Mouse (Mus musculus) kidney, embryonic 14.5 days (tissue): ENCODE measurements around the gene Popdc3. TPM values are rescaled to one million over a fixed set of nuclear protein-coding genes. Genes with fewer than 3 reads are reported as not detected.
A peak's percentile ranks its signal among the peaks of the same experiment; 100 is the strongest.

ENCODE experiments used
- ATAC-seq: fragments of 200-750 bp; cut with Nextera tagmentation; 2 replicates; pipeline ENCODE4 v1.8.0; 2017; ENCODE audit warnings: moderate number of reproducible peaks, mild to moderate bottlenecking, moderate TSS enrichment, moderate library complexity; ENCODE audit not compliant: low FRiP score, low TSS enrichment
- H3K27ac ChIP-seq: fragments of 300-500 bp; sonication (generic); 2 replicates; pipeline ENCODE4 v1.5.1; 2014; ENCODE audit warnings: low read depth, mild to moderate bottlenecking, low read length, moderate library complexity, mixed read lengths
- H3K27me3 ChIP-seq: fragments of 300-500 bp; sonication (generic); 2 replicates; pipeline ENCODE4 v1.6.1; 2014; ENCODE audit warnings: mild to moderate bottlenecking, low read length; ENCODE audit not compliant: control insufficient read depth, insufficient read depth
- H3K36me3 ChIP-seq: fragments of 300-500 bp; sonication (generic); 2 replicates; pipeline ENCODE4 v1.6.1; 2014; ENCODE audit warnings: low read length, mixed read lengths; ENCODE audit not compliant: control insufficient read depth, insufficient read depth
- H3K4me1 ChIP-seq: fragments of 300-500 bp; sonication (generic); 2 replicates; pipeline ENCODE4 v1.6.1; 2014; ENCODE audit warnings: low read length, mixed read lengths; ENCODE audit not compliant: control insufficient read depth, insufficient read depth
- H3K4me2 ChIP-seq: fragments of 300-500 bp; sonication (generic); replicated peaks from 2 replicates; pipeline ENCODE4 v1.6.1; 2014; ENCODE audit warnings: low read depth, mild to moderate bottlenecking, low read length
- H3K4me3 ChIP-seq: fragments of 300-500 bp; sonication (generic); 2 replicates; pipeline ENCODE4 v1.5.1; 2014; ENCODE audit warnings: mild to moderate bottlenecking, low read length
- H3K9ac ChIP-seq: fragments of 300-500 bp; sonication (generic); 2 replicates; pipeline ENCODE4 v1.6.1; 2014; ENCODE audit warnings: low read depth, mild to moderate bottlenecking, low read length, moderate library complexity
- H3K9me3 ChIP-seq: fragments of 300-500 bp; sonication (generic); 2 replicates; pipeline ENCODE4 v1.6.1; 2016; ENCODE audit warnings: low read length; ENCODE audit not compliant: control insufficient read depth
- WGBS: fragments of 180-500 bp; shearing (Covaris S2); extraction: QIAGEN DNeasy Blood & Tissue Kit; methylation state at CpG from one replicate; pipeline ENCODE4 v1.1.7; 2014; 5-methylcytosine and 5-hydroxymethylcytosine counted together
- polyA plus RNA-seq: library from polyadenylated mRNA; unstranded; fragments of >200 nt; fragmentation: Nextera tagmentation; extraction: Ambion mirVana; gene quantifications from 2 replicates; pipeline ENCODE4 v1.2.1, GENCODE M21; 2014

Popdc3 gene
- polyA plus RNA-seq, 1 experiment from 2014 or later, result 0.22 TPM

DNA sequence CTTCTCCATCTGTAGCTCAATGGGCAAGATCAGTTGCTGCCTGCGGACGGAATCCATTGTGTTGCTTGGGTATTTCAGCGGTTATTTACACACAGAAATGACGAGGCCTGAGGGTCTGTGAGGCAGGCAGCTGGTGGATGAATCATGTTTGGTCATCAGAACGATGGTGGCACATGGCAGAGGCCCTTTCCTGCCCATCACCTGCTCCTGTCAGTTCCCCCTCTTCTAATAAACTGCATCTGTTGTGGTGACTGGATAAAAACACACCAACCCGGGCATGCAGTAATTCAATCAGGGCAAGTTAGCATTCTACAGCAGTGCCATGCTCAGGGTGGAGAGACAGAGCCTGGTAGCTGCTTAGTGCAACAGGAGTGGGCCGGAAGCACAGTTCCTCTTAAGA lies 133.7 kb downstream of the Popdc3 start:
- Histone ChIP-seq H3K27me3 (no peaks in the 10 kb centered on the region), H3K36me3 (no peaks in the 10 kb centered on the region), H3K4me1 (no peaks in the 10 kb centered on the region), H3K9ac (no peak overlapping the region), H3K27ac (no peak overlapping the region), H3K4me2 (no peak overlapping the region), H3K9me3 (no peaks in the 10 kb centered on the region), H3K4me3 (no peak overlapping the region)
- no peak for ATAC-seq
- WGBS, result 73% methylated on average over 7 of the region's 7 CpGs

DNA sequence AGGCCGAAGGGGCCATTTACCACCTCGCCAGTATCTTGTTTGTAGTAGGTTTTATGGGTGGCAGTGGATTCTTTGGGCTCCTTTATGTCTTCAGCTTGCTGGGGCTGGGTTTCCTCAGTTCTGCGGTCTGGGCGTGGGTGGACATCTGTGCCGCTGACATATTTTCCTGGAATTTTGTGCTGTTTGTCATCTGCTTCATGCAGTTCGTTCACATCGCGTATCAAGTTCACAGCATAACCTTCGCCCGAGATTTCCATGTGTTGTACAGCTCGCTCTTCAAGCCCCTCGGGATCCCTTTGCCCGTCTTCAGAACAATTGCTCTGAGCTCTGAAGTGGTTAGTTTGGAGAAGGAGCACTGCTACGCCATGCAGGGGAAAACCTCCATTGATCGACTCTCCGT lies 137.0 kb downstream of the Popdc3 start:
- no peaks in the 10 kb centered on the region for H3K4me1 ChIP-seq
- H3K4me2 ChIP-seq, result no peak overlapping the region
- H3K27me3 ChIP-seq, result no peaks in the 10 kb centered on the region
- 91% methylated on average over 16 of the region's 16 CpGs for WGBS
- H3K27ac ChIP-seq, result no peak overlapping the region
- H3K9ac ChIP-seq, result no peak overlapping the region
- H3K36me3 ChIP-seq, result no peaks in the 10 kb centered on the region
- H3K9me3 ChIP-seq, result no peaks in the 10 kb centered on the region
- no peak overlapping the region for H3K4me3 ChIP-seq
- ATAC-seq, result no peak

DNA sequence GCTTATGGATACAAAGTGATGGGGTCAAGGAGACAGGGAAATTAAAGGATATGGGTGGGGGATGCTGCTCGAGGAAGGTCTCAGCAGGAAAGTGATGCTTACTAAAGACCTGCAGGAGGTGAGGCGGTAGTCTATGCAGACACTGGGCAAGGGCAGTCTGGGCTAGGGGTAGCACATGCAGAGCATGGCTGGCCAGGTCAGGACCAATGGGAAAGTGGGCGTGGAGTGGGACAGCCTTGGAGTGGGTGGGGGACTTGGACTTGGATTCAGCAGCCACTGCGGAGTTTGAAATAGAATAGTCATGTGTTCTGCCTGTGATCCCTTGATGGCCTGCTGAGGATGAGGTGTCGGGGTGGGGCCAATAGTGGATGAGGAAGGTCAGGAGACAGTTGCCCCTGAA lies 141.0 kb downstream of the Popdc3 start:
- no peaks in the 10 kb centered on the region for H3K4me1 ChIP-seq
- no peaks in the 10 kb centered on the region for H3K9me3 ChIP-seq
- WGBS, result 88% methylated on average over 5 of the region's 5 CpGs
- no peak for ATAC-seq
- no peaks in the 10 kb centered on the region for H3K27me3 ChIP-seq
- no peak overlapping the region for H3K4me2 ChIP-seq
- H3K4me3 ChIP-seq, result no peak overlapping the region
- no peaks in the 10 kb centered on the region for H3K36me3 ChIP-seq
- H3K9ac ChIP-seq, result no peak overlapping the region
- H3K27ac ChIP-seq, result no peak overlapping the region

DNA sequence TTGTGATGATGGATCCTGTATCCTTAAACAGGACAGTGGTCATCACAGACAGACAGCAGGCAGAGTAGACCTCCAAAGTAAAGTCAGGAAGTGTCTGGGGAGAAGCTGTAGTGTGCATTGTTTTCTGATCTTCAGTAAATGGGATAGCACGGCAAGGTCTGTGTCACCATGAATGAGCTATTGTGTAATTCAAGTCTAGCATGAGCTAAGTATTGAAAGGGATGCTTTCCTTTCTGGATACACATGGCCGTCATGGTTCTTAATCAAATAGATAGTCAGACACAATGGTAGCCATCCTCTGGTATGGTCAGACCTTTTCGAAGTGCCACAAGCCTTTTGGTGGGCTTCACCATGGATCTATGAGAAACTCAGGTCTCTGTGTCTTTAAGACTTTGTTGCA lies 142.4 kb downstream of the Popdc3 start:
- Histone ChIP-seq H3K9ac (no peak overlapping the region), H3K27ac (no peak overlapping the region), H3K36me3 (no peaks in the 10 kb centered on the region), H3K4me1 (no peaks in the 10 kb centered on the region), H3K27me3 (no peaks in the 10 kb centered on the region), H3K4me3 (no peak overlapping the region), H3K4me2 (no peak overlapping the region), H3K9me3 (no peaks in the 10 kb centered on the region)
- 88% methylated on average over 3 of the region's 3 CpGs for WGBS
- no peak for ATAC-seq

DNA sequence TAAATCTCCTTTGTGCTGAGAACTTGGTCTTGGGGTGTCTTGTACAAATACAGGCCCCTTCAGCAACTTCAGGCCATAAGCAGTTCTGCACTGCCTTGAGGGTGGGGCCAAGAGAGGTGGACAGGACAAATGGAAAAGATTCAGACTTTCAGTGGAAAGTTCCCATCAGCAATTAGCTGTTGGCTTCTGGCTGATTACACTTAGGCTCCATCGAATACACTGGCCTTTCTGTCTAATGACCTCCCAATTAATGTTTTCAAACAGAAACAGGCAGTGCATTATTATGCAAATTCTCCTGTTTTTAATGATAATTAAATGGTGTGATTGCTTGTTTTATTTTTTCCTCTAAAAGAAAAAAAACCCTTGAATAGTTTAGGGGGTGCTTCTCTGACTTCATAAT lies 146.3 kb downstream of the Popdc3 start:
- no peaks in the 10 kb centered on the region for H3K27me3 ChIP-seq
- 36% methylated on average over 1 of the region's 1 CpGs for WGBS
- no peaks in the 10 kb centered on the region for H3K36me3 ChIP-seq
- H3K27ac ChIP-seq, result no peak overlapping the region
- no peaks in the 10 kb centered on the region for H3K9me3 ChIP-seq
- H3K9ac ChIP-seq, result no peak overlapping the region
- H3K4me2 ChIP-seq, result no peak overlapping the region
- H3K4me3 ChIP-seq, result no peak overlapping the region
- H3K4me1 ChIP-seq, result no peaks in the 10 kb centered on the region
- no peak for ATAC-seq

DNA sequence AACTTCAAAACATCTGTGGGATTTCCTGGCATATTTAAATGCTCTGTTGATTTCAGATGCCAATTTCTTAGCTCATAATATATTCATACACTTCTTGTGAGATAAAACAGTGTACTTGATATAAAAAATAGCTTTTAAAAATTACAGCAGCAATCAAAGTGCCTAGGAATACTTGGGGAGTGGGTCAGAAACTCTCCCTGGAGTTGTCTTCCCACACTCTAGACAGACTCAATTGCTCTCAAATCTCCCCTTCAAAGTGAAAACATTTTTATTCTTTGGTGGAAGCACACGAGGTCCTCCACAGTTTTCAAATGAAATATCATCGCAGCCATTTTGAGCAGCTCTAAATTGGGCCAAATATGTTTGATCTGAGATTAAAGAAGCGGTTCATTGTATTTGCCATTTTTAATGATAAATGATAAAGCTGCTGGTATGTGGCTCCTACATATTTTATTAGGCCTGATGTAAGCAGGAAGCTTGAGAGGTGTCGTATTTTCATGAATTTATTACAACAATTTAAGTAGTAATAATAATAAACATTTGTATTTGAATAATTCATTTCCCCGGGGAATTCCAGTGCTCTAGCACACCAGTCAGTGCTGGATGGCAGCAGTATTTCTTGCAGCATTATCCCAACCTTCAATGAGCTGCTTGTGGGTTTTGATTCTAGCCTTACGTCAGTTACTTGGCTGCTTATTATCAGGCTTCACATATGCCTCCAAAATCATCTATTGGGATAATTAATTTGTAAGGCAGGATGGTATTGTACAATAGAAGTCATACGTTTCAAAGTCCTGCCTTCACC lies 150.5 kb downstream of the Popdc3 start:
- Histone ChIP-seq H3K27me3 (no peaks in the 10 kb centered on the region), H3K9me3 (no peaks in the 10 kb centered on the region), H3K27ac (no peak overlapping the region), H3K4me1 (no peaks in the 10 kb centered on the region), H3K4me2 (no peak overlapping the region), H3K9ac (no peak overlapping the region), H3K36me3 (no peaks in the 10 kb centered on the region), H3K4me3 (no peak overlapping the region)
- 77% methylated on average over 7 of the region's 7 CpGs for WGBS
- ATAC-seq, result no peak

DNA sequence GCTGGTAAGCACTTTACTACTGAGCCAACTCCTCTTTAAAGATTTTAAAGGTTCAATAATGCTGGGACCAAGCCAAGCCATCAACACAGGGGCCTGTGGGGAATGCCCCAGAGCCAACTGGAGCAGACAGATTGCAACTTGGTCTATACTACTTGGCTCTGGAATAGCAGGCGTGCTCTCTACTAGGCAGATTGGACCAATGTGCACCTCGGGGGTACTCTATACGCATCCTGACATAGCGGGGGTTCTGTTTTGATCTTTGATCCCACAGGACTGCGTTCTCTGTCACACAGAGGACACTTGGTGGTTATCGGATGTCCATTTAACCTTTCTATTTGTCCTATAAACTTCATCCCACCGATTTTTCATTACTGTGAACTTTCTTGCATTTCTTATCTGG lies 157.0 kb downstream of the Popdc3 start:
- peak; percentile 71; the same call in 1 of the 2 replicates for ATAC-seq
- Histone ChIP-seq H3K9ac (no peak overlapping the region), H3K27ac (no peak overlapping the region), H3K4me3 (peak overlapping the region; percentile 62), H3K36me3 (no peaks in the 10 kb centered on the region), H3K27me3 (peaks cover 25% of the 10 kb centered on the region), H3K9me3 (no peaks in the 10 kb centered on the region), H3K4me2 (peak overlapping the region; percentile 79), H3K4me1 (no peaks in the 10 kb centered on the region)
- WGBS, result 36% methylated on average over 7 of the region's 7 CpGs

DNA sequence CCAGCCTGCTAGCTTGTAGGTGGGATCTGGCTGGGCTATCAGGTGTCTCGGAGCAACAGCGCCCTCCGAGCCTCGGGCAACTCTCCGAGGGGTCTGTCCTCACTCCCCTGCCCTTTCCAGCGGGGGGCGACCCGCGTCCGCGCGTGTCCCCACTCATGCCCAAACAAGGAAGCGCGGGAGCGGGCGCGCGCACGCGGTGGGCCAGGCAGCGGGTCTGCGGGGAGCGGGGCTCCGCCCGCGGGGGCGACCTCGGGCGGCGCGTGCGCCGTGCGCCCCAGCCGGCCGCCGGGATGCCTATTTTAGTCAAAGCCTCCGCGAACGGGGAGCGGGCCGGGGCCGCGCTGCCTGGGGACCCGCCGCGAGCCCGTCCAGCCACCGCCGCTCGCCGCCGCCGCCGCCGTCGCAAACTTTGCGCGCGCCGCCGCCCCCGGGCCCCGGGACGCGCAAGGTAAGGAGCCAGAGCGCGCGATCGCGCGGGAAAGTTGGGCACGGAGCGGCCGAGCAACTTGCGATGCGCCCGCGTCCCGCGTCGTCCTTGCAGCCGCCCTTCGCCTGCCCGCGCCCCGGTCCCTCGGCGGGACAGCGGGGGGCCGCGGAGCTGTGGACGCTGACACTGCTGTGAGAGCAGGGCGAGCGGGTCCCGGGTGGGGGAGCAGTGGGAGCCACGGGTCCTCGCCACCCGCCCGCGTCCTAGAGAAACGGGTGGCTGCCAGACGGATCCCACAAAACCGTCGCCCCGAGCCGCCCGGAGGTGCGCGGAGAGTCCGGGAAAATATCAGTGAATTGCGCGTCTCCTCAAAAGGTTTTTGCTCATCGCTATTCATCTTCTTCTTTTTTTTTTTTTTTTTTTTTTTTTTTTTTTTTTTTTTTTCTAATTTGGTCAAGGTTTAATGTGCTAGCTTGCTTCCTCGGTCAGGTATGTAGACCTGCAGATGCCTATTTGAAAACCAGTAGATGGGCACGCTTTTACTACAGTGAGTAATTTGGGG lies 157.8 kb downstream of the Popdc3 start, which contains the start of gene Bves:
Gene Bves (plus strand): TSS at position 339 of the 989 bp plus-strand sequence.
- peak within 1 kb of the TSS; percentile 50 for H3K9ac ChIP-seq
- H3K27me3 ChIP-seq, result peaks cover 25% of the 10 kb centered on the region
- H3K4me3 ChIP-seq, result peak within 1 kb of the TSS; percentile 62
- H3K4me2 ChIP-seq, result peak within 1 kb of the TSS; percentile 79
- H3K4me1 ChIP-seq, result no peaks in the 10 kb centered on the region
- no peaks in the 10 kb centered on the region for H3K9me3 ChIP-seq
- H3K27ac ChIP-seq, result no peak within 1 kb of the TSS
- ATAC-seq, result peak; percentile 82
- under 1% methylated on average over 109 of the region's 116 CpGs for WGBS
- H3K36me3 ChIP-seq, result no peaks in the 10 kb centered on the region

DNA sequence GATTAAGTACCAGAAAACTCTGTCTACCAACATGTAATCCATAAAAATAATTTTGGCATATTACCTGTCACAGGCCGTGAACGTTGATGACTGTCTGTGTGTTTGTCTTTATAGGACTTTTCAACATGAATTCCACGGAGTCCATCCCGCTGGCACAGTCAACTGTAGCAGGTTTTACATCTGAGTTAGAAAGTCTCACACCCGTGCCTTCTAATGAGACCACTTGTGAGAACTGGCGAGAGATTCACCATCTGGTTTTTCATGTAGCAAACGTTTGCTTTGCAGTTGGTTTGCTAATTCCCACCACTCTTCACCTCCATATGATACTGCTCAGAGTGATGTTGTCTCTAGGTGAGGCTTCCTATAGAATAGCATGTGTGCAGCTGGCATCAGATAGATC lies 161.2 kb downstream of the Popdc3 start:
- WGBS, result 72% methylated on average over 7 of the region's 7 CpGs
- Histone ChIP-seq H3K4me2 (no peak overlapping the region), H3K27me3 (peaks cover 20% of the 10 kb centered on the region), H3K36me3 (no peaks in the 10 kb centered on the region), H3K9ac (no peak overlapping the region), H3K27ac (no peak overlapping the region), H3K4me3 (no peak overlapping the region), H3K9me3 (no peaks in the 10 kb centered on the region), H3K4me1 (no peaks in the 10 kb centered on the region)
- ATAC-seq, result no peak
